Mouse (Mus musculus) B cell, adult 62 days (primary cell): ENCODE results near the gene Gm5916. TPM values are rescaled to one million over a fixed set of nuclear protein-coding genes. Genes with fewer than 3 reads are reported as not detected.

ENCODE experiments used
- total RNA-seq: library from RNA; stranded (reverse); gene quantifications from 4 replicates; pipeline ENCODE4 v1.2.4, GENCODE M21; 2023

The Gm5916 gene
- total RNA-seq = not detected in 4 replicates

GRCm38 (mm10) chr9:36128679-36129078 is at the start of gene Gm5916:
Gene Gm5916, minus strand, starts transcription at chr9:36128779.

Other genes starting within 250 kb of the Gm5916 start
- not detected in 4 replicates for gene 9230113P08Rik, start 220.4 kb downstream of the Gm5916 start, total RNA-seq